Mouse (Mus musculus) cerebellum, adult 9-10 months (tissue): ENCODE data around the gene Nmrk1.

Experiments used
- DNase-seq: peaks from one replicate; pipeline ENCODE4 v3.0.0; 2022

The Nmrk1 gene

DNA sequence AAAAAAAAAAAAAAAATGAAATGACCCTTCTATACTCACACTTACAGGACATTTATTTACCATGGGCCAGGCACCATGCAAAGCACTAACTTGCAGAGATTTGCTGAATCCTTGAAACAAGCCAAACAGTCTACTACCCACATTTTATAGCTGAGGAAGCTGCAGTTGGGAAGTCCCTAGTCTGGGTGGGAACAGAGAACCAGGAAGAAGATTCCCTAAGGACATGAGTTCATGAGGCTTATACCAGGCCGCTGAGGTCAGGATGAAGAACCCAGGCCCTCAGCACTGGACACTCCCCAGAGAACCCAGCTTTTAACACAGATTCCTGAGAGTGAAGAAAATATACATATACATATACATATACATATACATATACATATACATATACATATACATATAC, 14.2 kb upstream of the Nmrk1 start:
- no peak for DNase-seq

DNA sequence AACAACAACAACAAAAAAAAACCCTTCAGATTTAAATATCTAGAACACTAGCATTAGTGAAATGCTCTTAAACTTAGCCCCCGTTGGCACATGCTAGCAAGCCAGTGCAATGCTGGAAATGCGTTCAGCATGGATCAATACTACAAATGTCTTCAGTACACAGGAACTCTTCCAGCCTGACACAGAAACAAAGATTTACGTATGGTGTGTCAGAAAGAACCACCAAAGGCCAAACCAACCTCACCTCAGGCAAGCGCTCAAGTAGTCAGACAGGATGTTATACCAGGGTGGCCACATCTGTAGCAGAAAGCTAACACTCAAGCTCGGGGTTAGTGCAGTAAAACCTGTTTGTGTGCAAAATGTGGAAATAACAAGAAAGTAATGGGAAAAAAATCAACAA, 12.7 kb upstream of the Nmrk1 start:
- no peak for DNase-seq

DNA sequence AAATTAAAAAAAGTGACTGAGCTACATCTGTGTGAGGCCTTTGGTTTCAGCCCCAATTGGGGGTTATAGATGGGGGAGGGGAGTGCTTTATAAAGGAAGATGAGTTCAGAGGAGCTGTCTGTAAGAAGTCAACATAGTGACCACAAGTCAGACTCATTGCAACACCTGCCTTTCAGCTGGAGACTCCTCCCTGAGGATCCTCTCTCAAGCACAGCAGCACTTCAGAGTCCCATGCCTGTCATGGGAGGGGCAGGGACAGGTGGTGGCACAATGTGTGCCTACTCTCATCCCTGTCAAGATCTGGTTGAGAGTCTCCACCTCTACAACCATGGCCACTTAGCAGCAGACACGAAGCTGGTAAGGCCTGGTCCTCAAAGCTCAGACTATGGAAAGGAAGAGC, 12.1 kb upstream of the Nmrk1 start:
- DNase-seq, result no peak

DNA sequence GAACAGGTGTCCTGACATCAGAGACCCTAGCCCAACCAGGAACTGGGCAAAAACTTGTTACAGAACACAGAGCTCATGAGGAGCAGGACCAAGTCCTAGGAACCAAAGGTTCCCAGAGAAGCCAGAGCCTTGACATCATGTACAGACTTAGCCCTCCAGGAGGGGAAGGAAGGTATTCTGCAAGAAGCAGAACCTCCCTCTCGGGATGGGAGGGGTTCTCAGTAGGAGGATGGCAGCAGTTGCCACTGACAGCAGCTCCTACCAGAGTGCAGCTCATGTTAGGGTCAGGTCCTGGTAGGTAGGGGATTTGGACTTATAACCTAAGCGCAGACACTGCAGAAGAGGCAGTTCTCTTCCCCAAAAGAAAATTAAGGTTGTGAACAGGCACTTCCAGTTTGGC, 7.9 kb upstream of the Nmrk1 start:
- no peak for DNase-seq

DNA sequence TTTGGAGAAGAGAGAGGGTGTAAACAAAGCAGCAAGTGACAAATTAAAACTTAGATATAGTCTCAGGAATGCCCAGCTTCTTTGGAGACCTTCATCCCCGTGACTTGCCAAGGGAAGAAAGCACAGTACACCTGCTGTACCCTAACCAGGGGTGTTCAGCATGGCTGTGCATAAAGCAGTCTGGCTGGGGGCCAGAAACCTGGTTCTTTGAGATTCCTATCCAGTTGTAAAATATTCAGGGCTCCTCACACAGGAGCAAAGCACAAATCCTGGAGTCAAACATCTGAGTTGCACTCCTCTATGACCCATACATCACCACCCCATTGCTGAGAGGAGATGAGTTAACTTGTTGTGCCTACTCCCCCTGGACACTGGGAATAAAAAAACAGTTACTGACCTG, 2.2 kb upstream of the Nmrk1 start:
- DNase-seq, result no peak

- no peak for DNase-seq
Observed at GRCm38 (mm10) chr19:18630221-18631119, 1.3 kb upstream of the Nmrk1 start.

- no peak for DNase-seq
Observed at GRCm38 (mm10) chr19:18631161-18631643, 548 bp upstream of the Nmrk1 start.

DNA sequence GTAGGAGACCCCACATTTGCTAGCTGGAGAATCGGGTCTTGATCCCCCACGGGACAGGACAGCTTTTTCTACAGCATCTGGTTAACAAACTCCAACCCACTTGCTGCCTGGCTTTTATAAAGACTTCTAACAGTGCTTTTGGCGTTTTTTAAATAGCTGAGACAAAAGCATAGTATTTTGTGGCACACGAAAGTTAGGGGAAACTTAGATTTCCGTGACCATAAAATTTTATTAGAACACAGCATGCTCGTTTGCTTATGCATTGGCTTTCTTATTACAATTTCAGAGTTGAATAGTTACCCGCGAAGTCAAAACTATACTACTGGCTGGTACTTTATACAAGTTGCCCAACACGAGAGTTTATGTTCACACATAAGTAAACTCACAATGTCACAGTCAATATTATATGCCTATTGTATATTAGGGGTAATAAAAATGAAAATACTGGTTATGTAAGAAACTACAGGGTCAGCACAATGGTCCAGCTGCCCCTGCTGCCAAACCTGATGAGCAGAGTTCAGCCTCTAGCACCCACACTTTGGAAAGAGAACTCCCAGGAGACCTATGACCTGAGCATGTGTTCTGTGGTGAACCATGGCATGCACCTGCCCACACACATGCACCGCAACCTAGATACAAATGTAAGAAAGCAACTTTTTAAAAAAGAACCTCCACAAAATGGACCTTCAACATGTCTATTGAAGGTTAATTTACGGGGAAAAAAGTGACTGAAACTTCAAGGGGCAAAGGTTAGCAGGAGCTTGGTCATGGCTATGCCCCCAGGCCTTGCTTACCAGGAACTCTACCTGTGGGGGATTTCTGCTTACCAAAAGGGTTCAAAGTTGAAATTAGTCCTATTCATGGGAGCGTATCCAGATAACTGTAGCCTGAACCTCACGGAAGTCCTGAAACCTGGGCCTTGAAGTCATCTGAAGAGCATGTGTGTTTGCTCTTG, 758 bp downstream of the Nmrk1 start:
- DNase-seq, result no peak

GRCm38 (mm10) chr19:18637954-18638353, 6.2 kb downstream of the Nmrk1 start:
- no peak for DNase-seq

DNA sequence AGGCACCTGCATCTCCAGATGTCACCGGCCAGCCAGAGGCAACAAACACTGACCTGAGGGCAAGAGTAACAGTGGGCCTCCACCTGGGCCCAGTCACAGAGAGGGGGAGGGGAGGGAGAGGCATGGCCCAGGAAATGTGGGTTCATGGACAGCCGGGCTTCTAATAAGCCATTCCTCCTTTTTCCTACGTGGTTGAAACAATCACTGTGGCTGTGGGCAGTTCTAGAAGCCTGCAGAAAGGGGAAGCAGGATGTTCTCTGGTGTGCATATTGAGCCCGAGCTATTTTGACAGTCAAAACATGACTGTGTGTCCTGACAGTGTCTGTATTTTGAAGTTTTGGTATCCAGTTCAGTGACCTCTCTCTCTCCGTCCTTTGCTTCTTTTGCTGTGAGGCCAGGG, 7.2 kb downstream of the Nmrk1 start:
- DNase-seq, result no peak

DNA sequence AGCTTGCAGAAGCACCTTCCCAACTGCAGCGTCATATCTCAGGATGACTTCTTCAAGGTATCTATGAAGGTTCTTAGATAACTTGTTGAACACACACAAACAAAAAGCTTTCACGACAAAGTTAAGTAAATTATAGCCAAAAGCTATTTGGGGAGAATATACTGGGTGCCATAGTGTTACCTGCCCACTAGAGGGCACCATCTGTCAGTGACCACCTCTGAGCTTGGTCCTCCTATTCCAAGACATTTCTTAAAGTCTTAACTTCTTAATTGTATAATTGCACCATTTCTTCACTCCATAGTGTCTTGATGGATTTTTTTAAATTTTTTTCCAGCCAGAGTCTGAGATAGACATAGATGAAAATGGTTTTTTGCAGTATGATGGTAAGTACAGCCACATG, 7.8 kb downstream of the Nmrk1 start:
- no peak for DNase-seq

GRCm38 (mm10) chr19:18641001-18641400, 9.3 kb downstream of the Nmrk1 start:
- no peak for DNase-seq

- DNase-seq, result no peak
Observed at GRCm38 (mm10) chr19:18643411-18643810, 11.7 kb downstream of the Nmrk1 start.

DNA sequence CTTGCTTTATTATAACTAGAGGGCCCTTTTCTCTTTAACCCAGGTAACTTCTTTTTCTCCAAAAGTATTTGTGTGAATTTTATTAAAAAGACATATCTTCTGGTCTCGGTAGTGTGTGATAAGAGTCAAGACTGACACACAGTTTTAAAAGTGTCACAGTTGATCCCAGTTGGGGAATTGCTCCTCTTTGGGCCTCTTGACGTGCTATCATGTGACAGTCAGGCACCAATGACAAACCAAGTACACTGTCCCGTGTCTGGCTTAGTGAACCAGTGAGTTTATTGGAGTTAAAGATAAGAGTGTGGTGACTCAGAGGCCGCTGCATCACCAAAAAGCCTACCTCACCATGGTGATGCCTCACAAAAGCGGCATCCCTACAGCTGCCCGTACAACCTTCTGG, 12.3 kb downstream of the Nmrk1 start:
- DNase-seq, result no peak

DNA sequence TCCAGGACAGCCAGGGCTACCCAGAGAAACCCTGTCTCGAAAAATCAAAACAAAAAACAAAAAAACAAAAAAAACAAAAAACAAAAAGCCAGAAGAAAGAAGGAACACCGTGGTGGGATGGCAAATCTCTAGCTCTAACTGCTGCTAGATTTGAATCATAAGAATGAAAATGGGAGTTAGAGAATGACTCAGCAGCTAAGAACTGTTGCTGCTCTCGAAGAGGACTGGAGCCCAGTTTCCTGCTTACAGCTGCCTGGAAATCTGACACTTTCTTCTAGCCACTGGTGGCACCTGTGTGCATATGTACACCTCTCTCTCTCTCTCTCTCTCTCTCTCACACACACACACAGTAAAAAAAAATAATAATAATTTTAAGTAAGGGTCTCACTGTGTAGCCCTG, 14.6 kb downstream of the Nmrk1 start:
- no peak for DNase-seq

DNA sequence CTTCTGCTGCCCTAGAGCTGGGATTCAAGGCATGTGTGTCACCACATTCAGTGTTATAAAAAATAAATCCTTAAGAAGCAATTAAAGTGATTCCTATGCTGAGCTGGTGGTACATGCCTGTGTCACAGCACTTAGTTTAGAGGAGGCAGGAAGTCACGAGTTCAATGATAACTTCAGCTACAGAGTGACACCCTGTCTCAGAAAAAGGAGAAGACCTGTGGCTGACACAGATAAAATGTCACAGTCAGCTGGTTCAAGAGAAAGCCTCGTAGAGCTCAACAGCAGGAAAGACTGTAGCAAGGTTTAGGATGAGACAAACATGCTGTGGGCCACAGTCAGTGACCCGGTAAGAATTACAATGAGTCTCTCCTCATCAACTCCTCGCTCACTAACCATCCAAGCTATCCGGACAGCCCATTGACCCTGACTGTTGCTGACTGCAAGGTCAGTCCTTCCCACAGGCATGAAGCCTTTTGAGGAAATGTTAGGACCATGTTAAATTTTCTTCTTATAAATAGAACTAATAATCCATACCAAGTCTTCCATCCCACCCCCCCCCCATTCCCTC, 15.2 kb downstream of the Nmrk1 start:
- DNase-seq, result no peak

DNA sequence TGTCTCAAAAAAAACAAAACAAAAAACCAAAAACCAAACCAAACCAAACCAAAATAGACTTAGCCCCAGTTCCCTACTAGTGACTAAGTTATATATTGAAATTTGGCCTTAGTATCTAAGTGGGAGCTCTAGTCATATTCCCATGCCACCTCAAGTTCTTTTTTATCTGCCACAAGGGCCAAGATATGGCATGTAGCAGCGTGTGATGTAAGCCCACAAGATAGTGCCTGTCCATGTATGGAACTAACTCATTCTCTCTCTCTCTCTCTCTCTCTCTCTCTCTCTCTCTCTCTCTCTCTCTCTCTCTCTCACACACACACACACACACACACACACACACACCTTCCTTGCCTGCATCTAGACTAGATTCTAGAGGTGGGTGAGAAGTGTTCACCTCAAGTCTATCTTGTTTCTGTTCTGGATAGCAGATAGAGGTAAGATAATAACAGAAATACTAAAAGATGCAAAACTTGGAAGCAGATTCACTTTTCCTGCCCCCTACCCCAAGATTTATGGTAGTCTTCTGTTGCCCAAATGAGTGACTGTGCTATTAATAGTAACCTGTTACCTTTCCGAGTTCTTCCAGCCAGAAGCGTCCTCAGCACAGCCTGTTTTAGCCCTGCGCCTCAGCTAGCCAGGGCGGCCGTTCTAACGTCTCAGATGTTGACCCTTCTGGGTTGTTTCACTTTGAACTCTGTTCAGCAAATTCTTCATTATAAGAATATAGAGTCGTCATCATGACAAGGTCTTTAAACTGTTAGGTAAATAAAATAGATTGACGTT, 16.2 kb downstream of the Nmrk1 start:
- DNase-seq, result no peak

DNA sequence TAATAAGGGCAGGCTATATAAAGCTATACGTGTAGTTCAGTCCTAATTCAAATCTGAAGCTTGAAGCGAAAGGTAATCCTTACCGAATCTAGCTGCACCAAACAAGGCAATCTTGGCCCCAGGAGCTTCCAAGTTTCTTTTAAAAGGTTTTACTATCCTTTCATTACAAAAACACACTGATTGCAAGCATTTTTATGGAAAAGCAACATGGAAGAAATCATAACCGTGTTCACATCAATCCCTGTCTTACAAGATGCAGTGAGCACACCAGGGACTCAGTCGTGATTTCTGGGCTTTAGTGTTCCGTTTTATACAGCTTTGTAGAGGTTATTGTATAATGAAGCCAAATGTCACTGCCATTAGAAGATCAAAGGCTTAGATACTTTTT, 16.8 kb downstream of the Nmrk1 start:
- no peak for DNase-seq

- DNase-seq, result no peak
Observed at GRCm38 (mm10) chr19:18649955-18650354, 18.2 kb downstream of the Nmrk1 start.

- no peak for DNase-seq
Observed at GRCm38 (mm10) chr19:18650473-18650872, 18.7 kb downstream of the Nmrk1 start.

- peak; percentile 92 for DNase-seq
Observed at GRCm38 (mm10) chr19:18652592-18652991, 20.8 kb downstream of the Nmrk1 start.

DNA sequence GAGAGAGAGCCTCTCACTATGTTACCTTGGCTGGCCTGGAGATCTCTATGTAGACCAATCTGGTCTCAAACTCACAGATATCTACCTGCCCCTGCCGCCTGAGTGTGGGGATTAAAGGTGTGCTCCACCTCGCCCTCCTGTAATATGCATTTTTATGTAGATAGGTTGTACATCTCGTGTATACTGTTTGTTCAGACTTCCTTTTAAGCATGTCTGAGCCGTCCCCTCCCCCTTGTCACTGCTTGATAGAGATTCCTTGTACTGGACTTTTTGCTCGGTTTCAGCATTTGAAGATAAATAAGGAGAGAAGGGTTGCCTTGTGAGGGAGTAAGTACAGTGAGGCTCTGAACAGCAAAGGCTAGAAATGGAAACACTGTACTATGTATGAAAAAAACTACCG, 21.3 kb downstream of the Nmrk1 start:
- DNase-seq, result peak; percentile 50

GRCm38 (mm10) chr19:18654330-18654729, 22.6 kb downstream of the Nmrk1 start:
- DNase-seq, result no peak
